Mouse (Mus musculus) small intestine, adult 2 months (tissue): ENCODE data around the gene Gm28635. TPM values are rescaled to one million over a fixed set of nuclear protein-coding genes. Genes with fewer than 3 reads are reported as not detected.

Source experiments
- H3K27ac ChIP-seq: fragments of 200-500 bp; 2 replicates; pipeline ENCODE4 v1.5.1; 2012; ENCODE audit warnings: low read depth, low read length, control low read depth, inconsistent platforms; ENCODE audit not compliant: insufficient read depth
- H3K27me3 ChIP-seq: fragments of 200-500 bp; 2 replicates; pipeline ENCODE4 v1.6.1; 2012; ENCODE audit warnings: mild to moderate bottlenecking, moderate library complexity, low read length, inconsistent platforms; ENCODE audit not compliant: control insufficient read depth, insufficient read depth
- H3K36me3 ChIP-seq: fragments of 200-500 bp; 2 replicates; pipeline ENCODE4 v1.6.1; 2012; ENCODE audit warnings: mild to moderate bottlenecking, low read length, control low read depth, inconsistent platforms; ENCODE audit not compliant: control insufficient read depth, insufficient read depth
- H3K4me1 ChIP-seq: fragments of 200-500 bp; 2 replicates; pipeline ENCODE4 v1.6.1; 2012; ENCODE audit warnings: low read length, inconsistent platforms, mixed read lengths; ENCODE audit not compliant: control insufficient read depth, insufficient read depth, insufficient read length
- H3K4me3 ChIP-seq: fragments of 200-500 bp; 2 replicates; pipeline ENCODE4 v1.5.1; 2012; ENCODE audit warnings: low read depth, mild to moderate bottlenecking, control low read depth, inconsistent platforms, low read length, moderate library complexity
- CTCF ChIP-seq: fragments of 200-500 bp; IDR thresholded peaks from 2 replicates; pipeline ENCODE4 v1.5.1; 2012; ENCODE audit warnings: low read depth, mild to moderate bottlenecking, control low read depth, inconsistent platforms, low read length, moderate library complexity, mixed read lengths; ENCODE audit not compliant: insufficient replicate concordance, insufficient read length; ENCODE audit errors: extremely low read depth
- POLR2A ChIP-seq: fragments of 200-500 bp; IDR thresholded peaks from 2 replicates; pipeline ENCODE4 v1.6.1; 2012; ENCODE audit warnings: low read depth, mild to moderate bottlenecking, control low read depth, inconsistent platforms, low read length, moderate library complexity
- WGBS: fragments of 180-500 bp; shearing (Covaris S2); methylation state at CpG from one replicate; pipeline ENCODE4 v1.1.7; 2018; 5-methylcytosine and 5-hydroxymethylcytosine counted together
- polyA plus RNA-seq: library from polyadenylated mRNA; depleted of rRNA; stranded (reverse); fragments of >200 nt; gene quantifications from 2 replicates; pipeline ENCODE4 v1.2.3, GENCODE M21; 2012

The Gm28635 gene
- polyA plus RNA-seq, 1 experiment = not detected

DNA sequence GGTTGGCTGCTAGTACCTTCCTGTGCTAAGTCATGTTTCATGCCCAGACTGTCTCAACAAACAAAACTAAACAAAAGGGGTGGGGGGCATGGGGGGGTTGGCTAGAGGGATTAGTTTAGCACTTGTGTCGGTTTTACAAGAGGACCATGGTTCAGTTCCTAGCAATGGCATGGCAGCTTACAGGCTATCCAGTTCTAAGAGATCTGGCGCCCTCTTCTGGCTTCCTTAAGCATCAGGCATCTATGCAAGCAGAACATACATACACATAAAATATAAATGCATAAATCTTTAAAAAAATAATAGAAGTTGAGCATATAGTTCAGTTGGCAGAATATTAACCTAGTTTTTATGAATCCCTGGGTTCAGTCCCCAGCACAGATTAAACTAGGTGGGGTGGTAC is 15.0 kb downstream of the Gm28635 start:
- WGBS = 45% methylated on average over 2 of the region's 2 CpGs
- Histone ChIP-seq H3K4me1 (0 out of 2 replicates have a peak, but pooled peaks cover under 1% of the 10 kb centered on the region), H3K4me3 (no peak overlapping the region), H3K27ac (no peak overlapping the region), H3K27me3 (no peaks in the 10 kb centered on the region), H3K36me3 (no peaks in the 10 kb centered on the region)
- TF ChIP-seq CTCF (peak; percentile 35; the same call in 1 of the 2 replicates), POLR2A (no peak)

DNA sequence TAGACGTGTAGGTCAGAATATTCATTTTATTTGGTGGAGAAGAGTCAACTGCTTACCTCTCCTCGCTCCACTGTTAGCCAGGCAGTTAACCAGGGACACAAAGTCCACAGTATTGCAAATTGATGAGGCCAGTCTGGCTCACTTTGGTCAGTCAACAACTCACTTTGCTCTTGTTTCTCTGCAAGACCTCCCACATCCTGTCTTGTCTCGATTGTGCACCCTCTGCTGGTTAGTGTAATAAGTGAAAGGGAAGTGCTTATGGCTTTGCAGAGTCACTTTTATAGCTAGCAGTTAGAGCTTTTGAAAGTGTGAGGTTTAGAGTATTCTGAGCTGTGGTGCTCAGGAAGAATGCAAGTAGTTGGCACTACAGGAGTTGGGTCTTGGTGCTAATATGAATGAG is 17.6 kb downstream of the Gm28635 start:
- no peaks in the 10 kb centered on the region for H3K27me3 ChIP-seq
- H3K4me3 ChIP-seq = no peak overlapping the region
- WGBS = 40% methylated on average over 3 of the region's 3 CpGs
- H3K36me3 ChIP-seq = no peaks in the 10 kb centered on the region
- 0 out of 2 replicates have a peak, but pooled peaks cover 1% of the 10 kb centered on the region for H3K4me1 ChIP-seq
- peak; percentile 22; the same call in 1 of the 2 replicates for TF ChIP-seq CTCF
- TF ChIP-seq POLR2A = no peak
- H3K27ac ChIP-seq = no peak overlapping the region

DNA sequence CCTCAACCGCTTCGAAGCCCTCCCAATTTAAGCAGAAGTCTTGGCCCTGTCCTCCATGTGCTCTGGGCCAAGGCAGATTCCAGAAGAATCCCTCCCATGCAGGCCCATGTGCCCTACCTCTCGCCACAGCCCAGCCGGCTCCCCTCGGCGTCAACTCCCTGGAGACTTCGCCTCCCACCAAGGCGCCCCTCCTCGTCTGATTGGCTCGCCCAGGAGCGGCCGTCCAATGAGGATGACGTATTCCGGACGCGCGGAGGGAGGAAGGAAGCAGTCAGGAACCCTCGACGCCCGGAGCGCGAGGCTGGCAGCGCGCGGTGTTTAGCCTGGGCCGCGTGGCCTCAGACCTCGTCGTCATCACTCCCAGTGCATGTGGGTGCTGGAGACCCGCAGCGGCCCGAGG is 19.0 kb downstream of the Gm28635 start, which contains the start of gene Btbd18:
TSS of gene Btbd18 (plus strand) at position 274 of the 400 bp plus-strand sequence.
- 96% methylated on average over 32 of the region's 32 CpGs for WGBS
- Histone ChIP-seq H3K36me3 (no peaks in the 10 kb centered on the region), H3K4me3 (no peak within 1 kb of the TSS), H3K4me1 (0 out of 2 replicates have a peak, but pooled peaks cover 1% of the 10 kb centered on the region), H3K27me3 (no peaks in the 10 kb centered on the region), H3K27ac (no peak within 1 kb of the TSS)
- no peak for TF ChIP-seq CTCF
- TF ChIP-seq POLR2A = no peak

DNA sequence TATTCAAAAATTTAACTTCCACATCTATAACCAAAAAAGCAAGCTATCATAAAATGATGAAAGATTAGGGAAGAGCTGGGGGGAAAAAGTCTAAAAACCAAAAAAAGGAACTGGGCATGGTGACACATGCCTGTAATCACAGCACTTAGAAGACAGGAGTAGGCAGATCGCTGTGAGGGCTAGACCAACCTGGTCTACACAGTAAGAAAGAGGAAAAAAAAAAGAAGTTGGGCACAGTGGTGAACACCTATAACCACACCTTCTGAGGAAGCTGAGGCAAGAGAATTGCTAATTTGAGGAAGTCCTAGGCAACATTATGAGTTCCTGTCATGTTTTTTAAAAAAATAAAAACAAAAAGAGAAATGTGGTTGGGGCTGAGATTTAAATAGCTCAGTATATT is 22.0 kb downstream of the Gm28635 start:
- no peak overlapping the region for H3K27ac ChIP-seq
- H3K4me3 ChIP-seq = no peak overlapping the region
- 53% methylated on average over 1 of the region's 1 CpGs for WGBS
- no peaks in the 10 kb centered on the region for H3K27me3 ChIP-seq
- TF ChIP-seq POLR2A (no peak), CTCF (no peak)
- H3K36me3 ChIP-seq = no peaks in the 10 kb centered on the region
- H3K4me1 ChIP-seq = 0 out of 2 replicates have a peak, but pooled peaks cover 1% of the 10 kb centered on the region

DNA sequence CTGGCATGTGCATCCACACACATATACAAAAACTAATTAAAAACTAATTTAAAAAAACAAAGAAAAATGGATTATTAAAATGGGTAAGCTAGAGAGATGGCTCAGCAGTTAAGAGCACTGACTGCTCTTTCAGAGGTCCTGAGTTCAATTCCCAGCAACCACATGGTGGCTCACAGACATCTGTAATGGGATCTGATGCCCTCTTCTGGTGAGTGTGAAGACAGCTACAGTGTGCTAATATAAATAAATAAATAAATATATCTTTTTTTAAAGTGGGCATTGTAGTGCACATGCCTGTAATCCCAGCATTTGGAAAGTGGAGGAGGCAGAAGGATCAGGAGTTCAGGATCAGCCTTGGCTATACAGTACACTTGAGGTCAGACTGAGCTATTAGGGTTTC is 24.5 kb downstream of the Gm28635 start:
- TF ChIP-seq CTCF (no peak), POLR2A (no peak)
- Histone ChIP-seq H3K4me1 (0 out of 2 replicates have a peak, but pooled peaks cover 1% of the 10 kb centered on the region), H3K27me3 (no peaks in the 10 kb centered on the region), H3K36me3 (no peaks in the 10 kb centered on the region), H3K4me3 (no peak overlapping the region), H3K27ac (no peak overlapping the region)

DNA sequence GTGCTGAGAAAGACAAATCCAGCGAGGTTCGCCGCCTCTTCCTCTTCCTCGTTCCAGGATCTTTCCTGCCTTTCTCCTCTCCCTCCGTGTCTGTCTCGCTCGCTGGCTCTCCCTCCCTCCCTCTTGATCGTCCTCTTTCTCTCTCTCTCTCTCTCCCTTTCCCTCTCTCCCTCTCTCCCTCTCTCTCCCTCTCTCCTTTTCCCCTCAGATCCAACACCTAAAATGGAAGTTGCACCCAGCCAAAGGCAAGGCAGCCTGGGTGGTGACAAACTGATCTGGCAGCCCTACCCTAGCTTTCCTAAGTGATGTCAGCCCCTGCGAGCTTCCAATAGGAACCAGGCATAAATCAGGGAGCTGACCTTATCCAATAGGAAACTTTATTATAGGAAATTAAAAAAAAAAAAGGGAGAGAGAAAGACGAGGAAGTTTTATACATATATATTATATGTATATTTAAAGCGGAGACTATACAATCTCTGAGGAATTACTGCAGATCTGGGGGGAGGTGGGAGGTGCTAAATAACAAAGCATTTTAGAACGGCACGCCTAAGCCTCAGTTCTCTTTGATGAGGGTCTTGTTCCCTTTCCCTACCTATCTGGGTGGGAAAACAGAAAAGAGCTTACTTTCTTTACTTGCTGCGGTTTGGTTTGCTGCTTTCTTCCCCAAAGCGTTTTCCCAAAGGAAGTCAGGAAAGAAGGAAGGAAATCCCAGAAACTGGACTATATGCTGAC is 27.2 kb downstream of the Gm28635 start, which contains the start of gene Ctnnd1:
TSS of gene Ctnnd1 (minus strand) at position 302 of the 732 bp plus-strand sequence.
- Histone ChIP-seq H3K36me3 (0 out of 2 replicates have a peak, but pooled peaks cover 3% of the 10 kb centered on the region), H3K4me1 (peaks cover 8% of the 10 kb centered on the region), H3K4me3 (peak within 1 kb of the TSS; percentile 93), H3K27me3 (no peaks in the 10 kb centered on the region), H3K27ac (peak within 1 kb of the TSS; percentile 100)
- TF ChIP-seq CTCF (no peak), POLR2A (peak; percentile 86; the same call in 1 of the 2 replicates)
- WGBS = 2% methylated on average over 15 of the region's 15 CpGs

DNA sequence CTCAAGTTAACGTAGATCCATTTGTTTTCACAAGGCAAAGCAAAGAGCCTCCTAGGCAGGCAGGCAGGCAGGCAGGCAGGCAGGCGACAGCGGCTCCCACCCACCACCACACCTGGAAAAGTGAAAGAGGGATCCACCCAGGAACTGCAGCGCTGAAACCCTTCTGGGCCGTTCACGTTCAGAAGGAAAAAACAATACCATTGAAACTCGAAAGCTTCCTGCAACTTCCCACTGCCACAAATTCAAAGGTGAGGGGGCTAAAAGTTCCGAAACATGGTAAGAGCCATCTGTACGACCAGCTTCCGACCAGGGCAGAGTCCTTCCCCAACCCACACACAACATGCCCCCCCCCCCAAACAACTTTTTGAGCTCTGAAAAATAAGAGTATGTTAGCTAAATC is 28.2 kb downstream of the Gm28635 start:
- H3K36me3 ChIP-seq = peaks cover 3% of the 10 kb centered on the region; the same call in 1 of the 2 replicates
- TF ChIP-seq POLR2A (no peak), CTCF (no peak)
- WGBS = 2% methylated on average over 10 of the region's 10 CpGs
- H3K4me1 ChIP-seq = peaks cover 8% of the 10 kb centered on the region
- peak overlapping the region; percentile 71 for H3K4me3 ChIP-seq
- no peaks in the 10 kb centered on the region for H3K27me3 ChIP-seq
- H3K27ac ChIP-seq = peak overlapping the region; percentile 92
